Mouse (Mus musculus) hindbrain, embryonic 11.5 days (tissue): Measurements from ENCODE around the gene Cbl. TPM values are rescaled to one million over a fixed set of nuclear protein-coding genes. Genes with fewer than 3 reads are reported as not detected.

ENCODE experiments used
- ATAC-seq: fragments of 200-750 bp; cut with Nextera tagmentation; 2 replicates; pipeline ENCODE4 v1.8.0; 2017; ENCODE audit warnings: mild to moderate bottlenecking, moderate TSS enrichment, moderate library complexity; ENCODE audit not compliant: low FRiP score
- DNase-seq: peaks from one replicate; pipeline ENCODE4 v3.0.0-alpha.2; 2015; ENCODE audit warnings: low spot score
- H3K27ac ChIP-seq: fragments of 300-500 bp; sonication (generic); 2 replicates; pipeline ENCODE4 v1.5.1; 2014; ENCODE audit warnings: mild to moderate bottlenecking, low read depth, low read length
- H3K27me3 ChIP-seq: fragments of 300-500 bp; sonication (generic); 2 replicates; pipeline ENCODE4 v1.6.1; 2014; ENCODE audit warnings: mild to moderate bottlenecking, low read length, moderate library complexity, mixed read lengths; ENCODE audit not compliant: control insufficient read depth, insufficient read depth
- H3K36me3 ChIP-seq: fragments of 300-500 bp; sonication (generic); 2 replicates; pipeline ENCODE4 v1.6.1; 2014; ENCODE audit warnings: mild to moderate bottlenecking, low read length, moderate library complexity, mixed read lengths; ENCODE audit not compliant: control insufficient read depth, insufficient read depth
- H3K4me1 ChIP-seq: fragments of 300-500 bp; sonication (generic); replicated peaks from 2 replicates; pipeline ENCODE4 v1.6.1; 2014; ENCODE audit warnings: low read length, mixed read lengths; ENCODE audit not compliant: control insufficient read depth, insufficient read depth
- H3K4me2 ChIP-seq: fragments of 300-500 bp; sonication (generic); replicated peaks from 2 replicates; pipeline ENCODE4 v1.6.1; 2014; ENCODE audit warnings: mild to moderate bottlenecking, low read depth, low read length
- H3K4me3 ChIP-seq: fragments of 300-500 bp; sonication (generic); 2 replicates; pipeline ENCODE4 v1.5.1; 2014; ENCODE audit warnings: low read depth, low read length
- H3K9ac ChIP-seq: fragments of 300-500 bp; sonication (generic); 2 replicates; pipeline ENCODE4 v1.6.1; 2014; ENCODE audit warnings: low read depth, low read length
- H3K9me3 ChIP-seq: fragments of 300-500 bp; sonication (generic); 2 replicates; pipeline ENCODE4 v1.6.1; 2016; ENCODE audit warnings: low read length; ENCODE audit not compliant: control insufficient read depth
- WGBS: fragments of 180-500 bp; shearing (Covaris S2); extraction: QIAGEN DNeasy Blood & Tissue Kit; methylation state at CpG from one replicate; pipeline ENCODE4 v1.1.7; 2014; 5-methylcytosine and 5-hydroxymethylcytosine counted together
- polyA plus RNA-seq: library from polyadenylated mRNA; unstranded; fragments of >200 nt; fragmentation: Nextera tagmentation; extraction: Ambion mirVana; gene quantifications from 2 replicates; pipeline ENCODE4 v1.2.1, GENCODE M21; 2014

Gene Cbl
- polyA plus RNA-seq, 1 experiment from 2014 or later, result 24.7 TPM

DNA sequence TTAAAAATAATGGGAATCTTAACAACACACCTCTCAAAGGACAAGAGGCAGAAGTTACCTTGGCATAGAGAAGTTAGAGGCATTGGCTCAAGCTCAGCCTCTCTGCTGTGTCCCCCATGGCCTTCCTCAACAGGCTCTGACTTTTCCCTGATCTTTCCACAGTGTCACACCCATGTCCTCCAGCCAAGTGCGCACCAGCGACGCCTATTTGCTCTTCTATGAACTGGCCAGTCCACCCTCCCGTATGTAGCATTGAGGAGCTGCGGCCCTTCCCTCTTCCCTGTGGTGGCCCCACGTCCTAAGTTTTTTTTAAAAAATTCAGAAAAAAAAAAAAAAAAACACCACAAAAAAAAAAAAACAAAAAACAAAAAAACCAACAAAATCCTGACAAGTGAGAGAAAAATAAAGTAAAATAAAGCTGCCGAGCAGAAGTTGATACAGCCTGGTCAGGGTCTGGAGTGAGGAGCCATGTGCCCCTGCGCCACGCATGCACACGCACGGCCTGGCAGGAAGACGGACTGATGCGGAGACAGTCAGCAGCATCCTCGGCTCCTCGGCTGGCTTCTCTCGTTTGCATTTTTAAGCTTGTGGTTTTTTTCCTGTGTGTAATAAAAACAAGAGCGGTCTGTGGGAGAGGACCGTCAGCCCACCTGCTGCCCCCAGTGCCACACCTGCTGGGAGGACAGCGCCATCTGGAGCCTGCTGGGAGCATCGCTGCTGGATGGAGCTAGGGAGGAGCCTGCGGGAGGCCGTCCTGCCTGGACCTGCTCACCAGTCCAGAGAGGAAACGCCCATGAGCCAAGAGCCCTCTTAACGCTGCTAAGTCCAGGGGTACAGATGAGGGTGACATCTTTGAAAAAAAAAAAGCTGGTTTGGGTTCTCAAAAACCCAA is 140.0 kb downstream of the Cbl start:
- Histone ChIP-seq H3K36me3 (0 out of 2 replicates have a peak, but pooled peaks cover 2% of the 10 kb centered on the region), H3K4me1 (0 out of 2 replicates have a peak, but pooled peaks cover 4% of the 10 kb centered on the region), H3K9me3 (no peaks in the 10 kb centered on the region), H3K27me3 (no peaks in the 10 kb centered on the region), H3K9ac (no peak overlapping the region), H3K4me3 (no peak overlapping the region), H3K27ac (no peak overlapping the region), H3K4me2 (peak overlapping the region; percentile 17; the same call in 1 of the 2 replicates)
- peak; percentile 68; the same call in 1 of the 2 replicates for ATAC-seq
- WGBS, result 35% methylated on average over 24 of the region's 24 CpGs
- peak; percentile 81 for DNase-seq

Other genes with a start within 250 kb of the Cbl start
- gene Thy1, start 190.7 kb downstream of the Cbl start, polyA plus RNA-seq, result 0.31 and 0.35 TPM in 2 replicates
- 11.4 and 13.9 TPM in 2 replicates for gene Usp2, start 167.0 kb downstream of the Cbl start, polyA plus RNA-seq
- gene Mfrp, start 132.3 kb downstream of the Cbl start, polyA plus RNA-seq, result 0.10 and 0.23 TPM in 2 replicates
- gene C1qtnf5, start 126.8 kb downstream of the Cbl start, polyA plus RNA-seq, result 0.82 and 1.2 TPM in 2 replicates
- 0.29 and 0.38 TPM in 2 replicates for gene Gm49380, start 120.5 kb downstream of the Cbl start, polyA plus RNA-seq
- 43.7 and 51.8 TPM in 2 replicates for gene Rnf26, start 120.5 kb downstream of the Cbl start, polyA plus RNA-seq
- gene Mcam, start 99.6 kb downstream of the Cbl start, polyA plus RNA-seq, result 13.0 and 14.3 TPM in 2 replicates
- not detected in 2 replicates for gene Ccdc153, start 6.6 kb upstream of the Cbl start, polyA plus RNA-seq
- gene Pdzd3, start 17.4 kb upstream of the Cbl start, polyA plus RNA-seq, result 0.13 TPM in 1 of 2 replicates, not detected in the other
- 1.9 and 2.9 TPM in 2 replicates for gene Nlrx1, start 34.5 kb upstream of the Cbl start, polyA plus RNA-seq
- gene Abcg4, start 54.6 kb upstream of the Cbl start, polyA plus RNA-seq, result 2.9 and 5.7 TPM in 2 replicates
- gene Hinfp, start 71.6 kb upstream of the Cbl start, polyA plus RNA-seq, result 23.1 and 23.2 TPM in 2 replicates
- 10.1 and 11.4 TPM in 2 replicates for gene C2cd2l, start 86.2 kb upstream of the Cbl start, polyA plus RNA-seq
- 47.7 and 51.6 TPM in 2 replicates for gene Dpagt1, start 92.0 kb upstream of the Cbl start, polyA plus RNA-seq
- gene H2afx, start 100.6 kb upstream of the Cbl start, polyA plus RNA-seq, result 340 and 346 TPM in 2 replicates
- gene Hmbs, start 110.2 kb upstream of the Cbl start, polyA plus RNA-seq, result 134 and 151 TPM in 2 replicates
- gene Vps11, start 127.6 kb upstream of the Cbl start, polyA plus RNA-seq, result 23.4 and 31.5 TPM in 2 replicates
- gene Hyou1, start 145.4 kb upstream of the Cbl start, polyA plus RNA-seq, result 29.7 and 31.8 TPM in 2 replicates
- 27.9 and 31.5 TPM in 2 replicates for gene Slc37a4, start 162.8 kb upstream of the Cbl start, polyA plus RNA-seq
- gene Rps25, start 173.1 kb upstream of the Cbl start, polyA plus RNA-seq, result 1,535 and 1,670 TPM in 2 replicates
- gene Trappc4, start 173.6 kb upstream of the Cbl start, polyA plus RNA-seq, result 255 and 264 TPM in 2 replicates
- 21.7 and 22.0 TPM in 2 replicates for gene Ccdc84, start 184.5 kb upstream of the Cbl start, polyA plus RNA-seq
- gene Foxr1, start 207.1 kb upstream of the Cbl start, polyA plus RNA-seq, result not detected in 2 replicates
- gene Upk2, start 220.9 kb upstream of the Cbl start, polyA plus RNA-seq, result 0.83 TPM in 1 of 2 replicates, not detected in the other
- gene Bcl9l, start 248.8 kb upstream of the Cbl start, polyA plus RNA-seq, result 8.6 and 10.1 TPM in 2 replicates